Comparison of ENCODE assay signal across 9 mouse cellular contexts in the genomic region with DNA sequence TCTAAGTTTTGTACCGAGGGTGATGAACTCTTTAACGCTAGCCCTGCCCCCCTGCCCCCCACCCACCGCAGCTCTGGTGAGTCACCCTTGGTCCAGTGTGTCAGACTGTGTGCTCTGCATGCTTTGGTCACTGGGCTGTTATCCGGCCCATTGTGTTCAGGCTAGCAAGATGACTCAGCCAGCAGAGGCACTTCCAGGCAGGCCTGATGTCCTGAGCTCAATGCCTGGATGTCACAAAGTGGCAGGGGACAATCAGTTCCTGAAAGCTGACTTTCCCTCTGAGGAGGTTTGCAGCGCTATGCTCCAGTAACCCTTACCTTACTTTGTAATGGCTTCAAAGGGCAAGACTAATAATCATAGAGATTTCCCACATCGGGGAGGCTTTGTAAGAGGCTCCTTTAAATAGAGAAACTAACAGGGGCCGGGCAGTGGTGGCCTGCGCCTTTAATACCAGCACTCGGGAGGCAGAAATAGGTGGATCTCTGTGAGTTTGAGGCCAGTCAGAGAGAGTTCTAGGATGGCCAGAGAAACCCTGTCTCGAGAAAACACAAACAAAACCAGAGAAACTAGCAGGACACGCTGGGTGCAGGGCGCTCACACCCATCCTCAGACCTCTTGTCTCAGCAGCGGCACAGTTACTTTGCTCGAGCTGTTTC. TPM values are rescaled to one million over a fixed set of nuclear protein-coding genes. Genes with fewer than 3 reads are reported as not detected.
DNase-seq lines count a peak whose midpoint lies in the region; ATAC-seq and TF ChIP-seq lines count a peak whose summit lies in the region.
"Had no signal": no experiment of that assay in that cellular context is flagged by ENCODE, and none has a peak within 500 bp of the region (broad histone marks: within the 10 kb centered on the region; RNA-seq: fewer than 3 reads in every experiment).

No protein-coding gene starts in this region.

- TF ChIP-seq POLR2A in small intestine, adult 2 months (IDR thresholded peaks at IDR 0.05; ENCODE audit: low read depth, low read length) = no peak

- no peaks in the 10 kb centered on the region for H3K36me3 ChIP-seq in megakaryocyte, embryonic 14.5 days (replicated peaks; ENCODE audit: low read length)
- no peaks in the 10 kb centered on the region for H3K36me3 ChIP-seq in small intestine, adult 2 months (ENCODE audit: control insufficient read depth, insufficient read depth, low read length)

- no peak for ATAC-seq in megakaryocyte, adult 5-6 weeks (ENCODE audit: poor library complexity, severe bottlenecking)
- no peak for ATAC-seq in activated CD4-positive, CD25-positive, alpha-beta regulatory T cell, adult 4 months
- no peak for ATAC-seq in erythroblast, adult 5-6 weeks (replicated peaks; ENCODE audit: low FRiP score, poor library complexity, severe bottlenecking)

- H3K27me3 ChIP-seq in megakaryocyte, embryonic 14.5 days (replicated peaks) = peaks cover 44% of the 10 kb centered on the region
- H3K27me3 ChIP-seq in small intestine, adult 2 months (ENCODE audit: control insufficient read depth, insufficient read depth, low read length) = peaks cover 28% of the 10 kb centered on the region

- no peaks in the 10 kb centered on the region for H3K9me3 ChIP-seq in megakaryocyte, embryonic 14.5 days

- TF ChIP-seq CTCF in small intestine, adult 2 months (IDR thresholded peaks at IDR 0.05; ENCODE audit: extremely low read depth, insufficient read length, insufficient replicate concordance, low read depth, low read length) = no peak

- peak; percentile 63 for DNase-seq in brain, adult 2 months (ENCODE audit: low read depth, low spot score)
- peak; percentile 70 for DNase-seq in heart, postnatal 4 days
- no peak for DNase-seq in left cerebral cortex, adult 8-10 months (ENCODE audit: low spot score in 2 of 2)

- H3K4me3 ChIP-seq in megakaryocyte, embryonic 14.5 days (replicated peaks) = peak overlapping the region; percentile 33
- no peak overlapping the region for H3K4me3 ChIP-seq in small intestine, adult 2 months (ENCODE audit: low read depth, low read length)

- H3K27ac ChIP-seq in small intestine, adult 2 months (ENCODE audit: insufficient read depth, low read depth, low read length) = peak overlapping the region; percentile 29; the same call in 1 of the 2 replicates

- WGBS in small intestine, adult 2 months = 65% methylated on average over 14 of the region's 14 CpGs

- peaks cover 75% of the 10 kb centered on the region for H3K4me1 ChIP-seq in megakaryocyte, embryonic 14.5 days
- peaks cover 9% of the 10 kb centered on the region for H3K4me1 ChIP-seq in small intestine, adult 2 months (ENCODE audit: control insufficient read depth, insufficient read depth, insufficient read length, low read length)

RNA-seq across cellular contexts. Expression of a gene that starts 3.7 kb away (rescaled TPM):
- not detected in 2 replicates for polyA plus RNA-seq in megakaryocyte, embryonic 14.5 days (2012; ENCODE audit: insufficient read depth, low replicate concordance)
- total RNA-seq in megakaryocyte, adult 5-6 weeks (2015) = not detected in 2 replicates
- total RNA-seq in megakaryocyte, adult 5-6 weeks (2017) = not detected in 2 replicates
- total RNA-seq in heart, postnatal 4 days (2021) = not detected
- polyA plus RNA-seq in small intestine, adult 2 months (2012; rRNA removed) = 0.39 and 0.47 TPM in 2 replicates
- total RNA-seq in left cerebral cortex, adult 8-10 months (2022) = 1 to 10 TPM; 7.6 to 8.7 (median 8.2) TPM
- polyA plus RNA-seq in activated CD4-positive, CD25-positive, alpha-beta regulatory T cell, adult 4 months (2017; shearing (Covaris generic)) = not detected
- not detected in 2 replicates for total RNA-seq in erythroblast, adult 5-6 weeks (2015; ENCODE audit: low replicate concordance)
- not detected in 2 replicates for total RNA-seq in erythroblast, adult 5-6 weeks (2017; ENCODE audit: low replicate concordance)
- total RNA-seq: megakaryocyte progenitor cell, adult 5-6 weeks had no signal

RNA-seq across cellular contexts. Expression of a gene that starts 13.9 kb away (rescaled TPM):
- not detected in 2 replicates for polyA plus RNA-seq in megakaryocyte, embryonic 14.5 days (2012; ENCODE audit: insufficient read depth, low replicate concordance)
- total RNA-seq in megakaryocyte, adult 5-6 weeks (2015) = not detected in 2 replicates
- not detected in 2 replicates for total RNA-seq in megakaryocyte, adult 5-6 weeks (2017)
- not detected for total RNA-seq in heart, postnatal 4 days (2021)
- polyA plus RNA-seq in small intestine, adult 2 months (2012; rRNA removed) = 1.2 and 18.4 TPM in 2 replicates
- under 1 TPM in 1 of 4 experiments, not detected in 3; 0.59 TPM for total RNA-seq in left cerebral cortex, adult 8-10 months (2022)
- polyA plus RNA-seq in activated CD4-positive, CD25-positive, alpha-beta regulatory T cell, adult 4 months (2017; shearing (Covaris generic)) = not detected
- not detected in 2 replicates for total RNA-seq in erythroblast, adult 5-6 weeks (2015; ENCODE audit: low replicate concordance)
- total RNA-seq in erythroblast, adult 5-6 weeks (2017; ENCODE audit: low replicate concordance) = not detected in 2 replicates
- total RNA-seq: megakaryocyte progenitor cell, adult 5-6 weeks had no signal

RNA-seq across cellular contexts. Expression of a gene that starts 14.1 kb away (rescaled TPM):
- polyA plus RNA-seq in megakaryocyte, embryonic 14.5 days (2012; ENCODE audit: insufficient read depth, low replicate concordance) = not detected in 2 replicates
- not detected in 2 replicates for total RNA-seq in megakaryocyte, adult 5-6 weeks (2015)
- not detected in 2 replicates for total RNA-seq in megakaryocyte, adult 5-6 weeks (2017)
- under 1 TPM; 0.14 to 0.18 TPM for total RNA-seq in heart, postnatal 4 days (2021)
- 0.14 and 0.22 TPM in 2 replicates for polyA plus RNA-seq in small intestine, adult 2 months (2012; rRNA removed)
- 1 to 10 TPM in 1 of 4 experiments, under 1 TPM in 3; 0.63 to 1.1 (median 0.87) TPM for total RNA-seq in left cerebral cortex, adult 8-10 months (2022)
- polyA plus RNA-seq in activated CD4-positive, CD25-positive, alpha-beta regulatory T cell, adult 4 months (2017; shearing (Covaris generic)) = not detected
- total RNA-seq in erythroblast, adult 5-6 weeks (2015; ENCODE audit: low replicate concordance) = not detected in 2 replicates
- total RNA-seq in erythroblast, adult 5-6 weeks (2017; ENCODE audit: low replicate concordance) = not detected in 2 replicates
- total RNA-seq: megakaryocyte progenitor cell, adult 5-6 weeks had no signal

RNA-seq across cellular contexts. Expression of a gene that starts 19.5 kb away (rescaled TPM):
- 1.1 and 3.5 TPM in 2 replicates for polyA plus RNA-seq in megakaryocyte, embryonic 14.5 days (2012; ENCODE audit: insufficient read depth, low replicate concordance)
- not detected in 2 replicates for total RNA-seq in megakaryocyte, adult 5-6 weeks (2015)
- total RNA-seq in megakaryocyte, adult 5-6 weeks (2017) = not detected in 2 replicates
- total RNA-seq in heart, postnatal 4 days (2021) = 1 to 10 TPM; 4.5 to 5.0 TPM
- polyA plus RNA-seq in small intestine, adult 2 months (2012; rRNA removed) = 2.1 and 2.3 TPM in 2 replicates
- 100 to 1,000 TPM; 230 to 247 (median 241) TPM for total RNA-seq in left cerebral cortex, adult 8-10 months (2022)
- polyA plus RNA-seq in activated CD4-positive, CD25-positive, alpha-beta regulatory T cell, adult 4 months (2017; shearing (Covaris generic)) = under 1 TPM in 1 of 2 experiments, not detected in 1; 0.51 TPM
- not detected in 2 replicates for total RNA-seq in erythroblast, adult 5-6 weeks (2015; ENCODE audit: low replicate concordance)
- not detected in 2 replicates for total RNA-seq in erythroblast, adult 5-6 weeks (2017; ENCODE audit: low replicate concordance)
- total RNA-seq: megakaryocyte progenitor cell, adult 5-6 weeks had no signal

RNA-seq across cellular contexts. Expression of a gene that starts 24.8 kb away (rescaled TPM):
- 23.4 and 41.9 TPM in 2 replicates for polyA plus RNA-seq in megakaryocyte, embryonic 14.5 days (2012; ENCODE audit: insufficient read depth, low replicate concordance)
- 3.3 and 4.1 TPM in 2 replicates for total RNA-seq in megakaryocyte, adult 5-6 weeks (2015)
- total RNA-seq in megakaryocyte, adult 5-6 weeks (2017) = 3.9 and 5.9 TPM in 2 replicates
- 10 to 100 TPM; 22.6 to 25.1 TPM for total RNA-seq in heart, postnatal 4 days (2021)
- polyA plus RNA-seq in small intestine, adult 2 months (2012; rRNA removed) = 8.9 and 13.1 TPM in 2 replicates
- 100 to 1,000 TPM; 164 to 236 (median 186) TPM for total RNA-seq in left cerebral cortex, adult 8-10 months (2022)
- polyA plus RNA-seq in activated CD4-positive, CD25-positive, alpha-beta regulatory T cell, adult 4 months (2017; shearing (Covaris generic)) = 1 to 10 TPM; 5.2 to 8.5 TPM
- total RNA-seq in erythroblast, adult 5-6 weeks (2015; ENCODE audit: low replicate concordance) = 1.5 and 1.9 TPM in 2 replicates
- 0.77 and 2.2 TPM in 2 replicates for total RNA-seq in erythroblast, adult 5-6 weeks (2017; ENCODE audit: low replicate concordance)

Comparison
In these comparisons a context has a peak if more than half of its experiments do, and no peak if none do; other contexts are left out.
1. DNase-seq: peak in brain, adult 2 months (single experiment) and heart, postnatal 4 days (single experiment); none in left cerebral cortex, adult 8-10 months (0 of 2).
2. RNA of a gene that starts 3.7 kb away (total RNA-seq): 7.6 to 8.7 TPM in left cerebral cortex, adult 8-10 months; not detected in heart, postnatal 4 days, not detected in megakaryocyte, adult 5-6 weeks and not detected in erythroblast, adult 5-6 weeks; every median in the first group is over 4 times any median in the second.